ENCODE assay signal across 18 mouse cellular contexts in the genomic region with DNA sequence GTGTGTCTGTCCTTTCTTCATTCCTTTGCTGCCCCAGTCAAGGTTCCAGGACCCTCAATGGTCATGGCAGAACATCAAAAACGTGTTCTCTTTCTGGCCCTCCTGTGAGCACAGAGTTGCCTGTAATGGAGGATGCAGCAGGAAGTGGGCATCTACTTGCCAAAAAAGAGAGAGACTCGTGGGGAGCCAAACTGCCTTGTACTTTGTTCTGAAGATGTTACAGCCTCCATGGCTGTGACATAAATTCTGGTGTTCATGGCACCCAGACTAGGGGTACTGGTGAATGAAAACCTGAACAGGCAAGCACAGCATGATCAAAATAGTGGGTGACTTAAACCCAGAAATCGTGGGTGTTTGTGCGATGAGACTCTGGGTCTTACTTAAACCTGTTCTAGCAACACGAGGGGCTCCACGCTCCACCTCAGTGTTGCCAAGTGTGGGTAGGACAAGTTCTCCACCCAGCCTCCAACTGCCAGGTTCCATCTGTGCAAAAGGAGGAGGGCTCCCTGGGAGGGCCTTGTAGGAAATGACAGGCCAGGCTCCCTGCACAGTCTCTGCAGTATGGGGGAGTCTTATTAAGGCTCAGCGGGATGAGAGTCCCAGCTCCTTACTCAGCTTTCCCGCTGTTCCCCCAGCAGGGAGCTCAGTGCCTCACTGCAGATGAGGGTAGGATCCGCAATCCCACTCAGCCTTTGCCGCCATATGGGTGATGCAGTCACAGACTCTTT. TPM values are rescaled to one million over a fixed set of nuclear protein-coding genes. Genes with fewer than 3 reads are reported as not detected.
DNase-seq lines count a peak whose midpoint lies in the region; ATAC-seq and TF ChIP-seq lines count a peak whose summit lies in the region.
"Had no signal": no experiment of that assay in that cellular context is flagged by ENCODE, and none has a peak within 500 bp of the region (broad histone marks: within the 10 kb centered on the region; RNA-seq: fewer than 3 reads in every experiment).

No protein-coding gene starts in this region.

- H3K4me1 ChIP-seq in olfactory bulb, adult 2 months (ENCODE audit: control insufficient read depth, insufficient read depth, low read length) = no peaks in the 10 kb centered on the region; the same call in 1 of the 2 replicates
- H3K4me1 ChIP-seq in midbrain, embryonic 15.5 days = no peaks in the 10 kb centered on the region
- H3K4me1 ChIP-seq: hindbrain, embryonic 13.5 days; neural tube, embryonic 13.5 days had no signal

- intact Hi-C loops in heart, postnatal 36 days (cut with DNase I) = loop anchor here (5.0 kb wide), 1 partner anchor 205 kb away; a partner anchor contains a TSS

- no peak overlapping the region for H3K4me3 ChIP-seq in olfactory bulb, adult 2 months (ENCODE audit: insufficient read depth, low read depth, low read length)
- no peak overlapping the region for H3K4me3 ChIP-seq in midbrain, embryonic 15.5 days
- H3K4me3 ChIP-seq: hindbrain, embryonic 13.5 days; neural tube, embryonic 13.5 days had no signal

- no peak overlapping the region for H3K4me2 ChIP-seq in midbrain, embryonic 15.5 days
- H3K4me2 ChIP-seq: heart, embryonic 11.5 days; hindbrain, embryonic 13.5 days; neural tube, embryonic 13.5 days had no signal

- ATAC-seq in frontal cortex, adult (ENCODE audit: low TSS enrichment) = peak; percentile 90
- ATAC-seq in midbrain, embryonic 15.5 days (replicated peaks) = no peak

- H3K36me3 ChIP-seq in midbrain, embryonic 15.5 days (replicated peaks) = no peaks in the 10 kb centered on the region
- H3K36me3 ChIP-seq: hindbrain, embryonic 13.5 days; neural tube, embryonic 13.5 days had no signal

- H3K27me3 ChIP-seq in midbrain, embryonic 15.5 days (replicated peaks) = no peaks in the 10 kb centered on the region
- H3K27me3 ChIP-seq: hindbrain, embryonic 13.5 days; neural tube, embryonic 13.5 days had no signal

- no peaks in the 10 kb centered on the region for H3K9me3 ChIP-seq in midbrain, embryonic 15.5 days
- H3K9me3 ChIP-seq: hindbrain, embryonic 13.5 days; neural tube, embryonic 13.5 days had no signal

- no peak for TF ChIP-seq CTCF in olfactory bulb, adult 2 months (IDR thresholded peaks at IDR 0.05; ENCODE audit: insufficient read depth, low read depth, low read length)

- 43% methylated on average over 10 of the region's 10 CpGs for WGBS in olfactory bulb, adult 2 months
- 67% methylated on average over 10 of the region's 10 CpGs for WGBS in midbrain, embryonic 15.5 days

- peak overlapping the region; percentile 36 for H3K27ac ChIP-seq in olfactory bulb, adult 2 months (ENCODE audit: insufficient read depth, low read depth, low read length)
- H3K27ac ChIP-seq in midbrain, embryonic 15.5 days = no peak overlapping the region
- H3K27ac ChIP-seq: hindbrain, embryonic 13.5 days; kidney, postnatal 0 days; neural tube, embryonic 13.5 days; stomach, postnatal 0 days had no signal

- H3K9ac ChIP-seq in midbrain, embryonic 15.5 days = no peak overlapping the region
- H3K9ac ChIP-seq: hindbrain, embryonic 13.5 days; neural tube, embryonic 13.5 days had no signal

- TF ChIP-seq POLR2A in olfactory bulb, adult 2 months (IDR thresholded peaks at IDR 0.05; ENCODE audit: insufficient read depth, low read depth, low read length) = no peak

- peak; percentile 45 for DNase-seq in T-cell, adult 2 months (ENCODE audit: low spot score)
- peak; percentile 89 for DNase-seq in layer of hippocampus, adult 9-11 months
- no peak for DNase-seq in heart, postnatal 36 days
- no peak for DNase-seq in embryo, embryonic 9.5 days (ENCODE audit: extremely low spot score)
- DNase-seq: cerebellum, postnatal 36 days; midbrain, embryonic 14.5 days had no signal

RNA-seq across cellular contexts. Expression of a gene that starts 32.2 kb away (rescaled TPM):
- not detected in 2 replicates for polyA plus RNA-seq in olfactory bulb, adult 2 months (2012; ENCODE audit: insufficient read depth, insufficient read length, low replicate concordance, missing spikeins)
- not detected for total RNA-seq in heart, postnatal 36 days (2021)
- not detected in 2 replicates for polyA plus RNA-seq in midbrain, embryonic 15.5 days (2015; fragmentation: Nextera tagmentation; extraction: Ambion mirVana)
- total RNA-seq: gastrocnemius, adult 8-10 months had no signal
- polyA plus RNA-seq: brain, embryonic 14.5 days; heart, embryonic 11.5 days; hindbrain, embryonic 13.5 days; kidney, postnatal 0 days; limb, embryonic 14.5 days; lung, embryonic 16.5 days; midbrain, embryonic 14.5 days; neural tube, embryonic 13.5 days; stomach, postnatal 0 days had no signal

RNA-seq across cellular contexts. Expression of a gene that starts 45.8 kb away (rescaled TPM):
- not detected in 2 replicates for polyA plus RNA-seq in olfactory bulb, adult 2 months (2012; ENCODE audit: insufficient read depth, insufficient read length, low replicate concordance, missing spikeins)
- total RNA-seq in heart, postnatal 36 days (2021) = 10 to 100 TPM; 71.6 to 81.0 TPM
- polyA plus RNA-seq in midbrain, embryonic 15.5 days (2015; fragmentation: Nextera tagmentation; extraction: Ambion mirVana) = 40.6 and 50.1 TPM in 2 replicates

Comparison
In these comparisons a context has a peak if more than half of its experiments do, and no peak if none do; other contexts are left out.
1. DNase-seq: peak in T-cell, adult 2 months (single experiment) and layer of hippocampus, adult 9-11 months (single experiment); none in heart, postnatal 36 days (0 of 2) and embryo, embryonic 9.5 days (single experiment).
2. RNA of a gene that starts 45.8 kb away (polyA plus RNA-seq): 40.6 to 50.1 TPM in midbrain, embryonic 15.5 days; not detected in olfactory bulb, adult 2 months; every median in the first group is over 10 times any median in the second.